ENCODE assay signal across 8 mouse cellular contexts in the genomic region with DNA sequence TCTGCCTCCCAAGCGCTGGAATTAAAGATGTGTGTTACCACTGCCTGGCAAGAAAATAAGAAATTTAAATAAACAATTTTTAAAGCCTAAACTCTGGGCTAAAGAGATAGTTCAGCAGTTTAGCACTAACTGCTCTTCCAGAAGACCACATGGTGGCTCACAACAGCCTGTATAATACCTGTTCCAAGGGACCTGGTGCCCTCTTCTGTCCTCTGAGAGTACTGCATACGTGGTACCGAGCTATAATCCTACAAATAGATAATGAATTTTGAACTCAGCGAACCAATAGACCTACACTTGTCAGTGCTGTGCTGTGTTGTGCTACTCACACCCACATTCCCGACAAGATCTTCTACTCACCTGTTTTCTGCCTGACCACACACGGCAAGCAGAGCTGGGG. TPM values are rescaled to one million over a fixed set of nuclear protein-coding genes. Genes with fewer than 3 reads are reported as not detected.
DNase-seq lines count a peak whose midpoint lies in the region; ATAC-seq and TF ChIP-seq lines count a peak whose summit lies in the region.

No protein-coding gene starts in this region.

- H3K4me2 ChIP-seq in forebrain, embryonic 16.5 days (ENCODE audit: low read length): no peak overlapping the region
- no peak overlapping the region for H3K4me2 ChIP-seq in hindbrain, embryonic 14.5 days (replicated peaks)

- no peak overlapping the region for H3K4me3 ChIP-seq in heart, embryonic 10.5 days
- H3K4me3 ChIP-seq in forebrain, embryonic 16.5 days (replicated peaks; ENCODE audit: low read length): no peak overlapping the region
- no peak overlapping the region for H3K4me3 ChIP-seq in hindbrain, embryonic 14.5 days (replicated peaks; ENCODE audit: low read length)
- H3K4me3 ChIP-seq in left cerebral cortex, adult 2 months: no peak overlapping the region

- no peaks in the 10 kb centered on the region for H3K9me3 ChIP-seq in heart, embryonic 10.5 days
- H3K9me3 ChIP-seq in forebrain, embryonic 16.5 days (ENCODE audit: control insufficient read depth, low read length): no peaks in the 10 kb centered on the region
- no peaks in the 10 kb centered on the region for H3K9me3 ChIP-seq in hindbrain, embryonic 14.5 days (ENCODE audit: control insufficient read depth, low read length)

- H3K27ac ChIP-seq in heart, embryonic 10.5 days: no peak overlapping the region
- H3K27ac ChIP-seq in forebrain, embryonic 16.5 days (ENCODE audit: low read length): no peak overlapping the region
- no peak overlapping the region for H3K27ac ChIP-seq in hindbrain, embryonic 14.5 days
- no peak overlapping the region for H3K27ac ChIP-seq in left cerebral cortex, adult 2 months

- no peaks in the 10 kb centered on the region for H3K27me3 ChIP-seq in heart, embryonic 10.5 days (ENCODE audit: insufficient read depth, poor library complexity, severe bottlenecking)
- H3K27me3 ChIP-seq in forebrain, embryonic 16.5 days (replicated peaks; ENCODE audit: control insufficient read depth, insufficient read depth, low read length): no peaks in the 10 kb centered on the region
- H3K27me3 ChIP-seq in hindbrain, embryonic 14.5 days (ENCODE audit: control insufficient read depth, insufficient read depth, low read length): no peaks in the 10 kb centered on the region

- peak; percentile 93 for TF ChIP-seq CTCF in left cerebral cortex, adult 2 months (IDR thresholded peaks at IDR 0.05)

- H3K9ac ChIP-seq in forebrain, embryonic 16.5 days (replicated peaks; ENCODE audit: low read depth, low read length): no peak overlapping the region
- no peak overlapping the region for H3K9ac ChIP-seq in hindbrain, embryonic 14.5 days

- DNase-seq in heart, adult 11 months: peak; percentile 93
- DNase-seq in heart, embryonic 10.5 days (ENCODE audit: low spot score): no peak
- DNase-seq in hindbrain, embryonic 14.5 days (ENCODE audit: low spot score): peak; percentile 76
- DNase-seq in left cerebral cortex, adult 2 months (ENCODE audit: extremely low spot score in 1 of 2, low spot score in 2 of 2): peak; percentile 56 to 73
- DNase-seq in skeletal muscle tissue, adult 2 months (ENCODE audit: low read depth, low spot score): peak; percentile 70

- WGBS in heart, embryonic 10.5 days: 10% methylated on average over 6 of the region's 6 CpGs
- 15% methylated on average over 6 of the region's 6 CpGs for WGBS in forebrain, embryonic 16.5 days
- 18% methylated on average over 6 of the region's 6 CpGs for WGBS in hindbrain, embryonic 14.5 days

- intact Hi-C loops in left cerebral cortex, adult 2 months (cut with DNase I): loop anchor here (1.0 to 5.0 kb wide), 2 partner anchors 82 to 189 kb away; no protein-coding TSS in a partner anchor

- ATAC-seq in cerebellum, adult (ENCODE audit: insufficient number of reproducible peaks, low FRiP score, low TSS enrichment): peak; percentile 75; the same call in 1 of the 2 replicates
- ATAC-seq in forebrain, embryonic 16.5 days: peak; percentile 73
- peak; percentile 72; the same call in 1 of the 2 replicates for ATAC-seq in hindbrain, embryonic 14.5 days (ENCODE audit: low FRiP score)
- peak; percentile 98 for ATAC-seq in megakaryocyte-erythroid progenitor cell, adult 5-6 weeks (replicated peaks; ENCODE audit: low FRiP score, low TSS enrichment, poor library complexity, severe bottlenecking)

- no peaks in the 10 kb centered on the region for H3K36me3 ChIP-seq in heart, embryonic 10.5 days
- no peaks in the 10 kb centered on the region for H3K36me3 ChIP-seq in forebrain, embryonic 16.5 days (ENCODE audit: control insufficient read depth, insufficient read depth)
- no peaks in the 10 kb centered on the region for H3K36me3 ChIP-seq in hindbrain, embryonic 14.5 days (replicated peaks; ENCODE audit: control insufficient read depth, insufficient read depth)

- H3K4me1 ChIP-seq in heart, embryonic 10.5 days: peaks cover 8% of the 10 kb centered on the region; the same call in 1 of the 2 replicates
- no peaks in the 10 kb centered on the region; the same call in 1 of the 2 replicates for H3K4me1 ChIP-seq in forebrain, embryonic 16.5 days (replicated peaks; ENCODE audit: control insufficient read depth, insufficient read depth, low read length)
- no peaks in the 10 kb centered on the region for H3K4me1 ChIP-seq in hindbrain, embryonic 14.5 days (replicated peaks; ENCODE audit: control insufficient read depth, insufficient read depth, low read length)

RNA-seq across cellular contexts. Expression of a gene that starts 5.8 kb away (rescaled TPM):
- 21.4 and 24.2 TPM in 2 replicates for polyA plus RNA-seq in heart, embryonic 10.5 days (2016; fragmentation: Nextera tagmentation; extraction: Ambion mirVana)
- polyA plus RNA-seq in forebrain, embryonic 16.5 days (2015; fragmentation: Nextera tagmentation; extraction: Ambion mirVana): 139 and 158 TPM in 2 replicates
- 136 and 137 TPM in 2 replicates for polyA plus RNA-seq in hindbrain, embryonic 14.5 days (2014; fragmentation: Nextera tagmentation; extraction: Ambion mirVana)
- total RNA-seq in left cerebral cortex, adult 2 months (2021): 100 to 1,000 TPM; 122 to 130 TPM
- total RNA-seq in megakaryocyte-erythroid progenitor cell, adult 5-6 weeks (2014; fragmentation: Nextera tagmentation): 3.1 and 5.0 TPM in 2 replicates
- total RNA-seq in megakaryocyte-erythroid progenitor cell, adult 5-6 weeks (2017): 1.4 TPM in 1 of 2 replicates, not detected in the other

RNA-seq across cellular contexts. Expression of a gene that starts 12.2 kb away (rescaled TPM):
- 15.3 and 16.1 TPM in 2 replicates for polyA plus RNA-seq in heart, embryonic 10.5 days (2016; fragmentation: Nextera tagmentation; extraction: Ambion mirVana)
- 22.3 and 23.8 TPM in 2 replicates for polyA plus RNA-seq in forebrain, embryonic 16.5 days (2015; fragmentation: Nextera tagmentation; extraction: Ambion mirVana)
- polyA plus RNA-seq in hindbrain, embryonic 14.5 days (2014; fragmentation: Nextera tagmentation; extraction: Ambion mirVana): 18.6 and 24.4 TPM in 2 replicates
- 10 to 100 TPM; 32.1 to 38.0 TPM for total RNA-seq in left cerebral cortex, adult 2 months (2021)
- 0.28 TPM in 1 of 2 replicates, not detected in the other for total RNA-seq in megakaryocyte-erythroid progenitor cell, adult 5-6 weeks (2014; fragmentation: Nextera tagmentation)
- 0.23 TPM in 1 of 2 replicates, not detected in the other for total RNA-seq in megakaryocyte-erythroid progenitor cell, adult 5-6 weeks (2017)

RNA-seq across cellular contexts. Expression of a gene that starts 20.7 kb away (rescaled TPM):
- 128 and 197 TPM in 2 replicates for polyA plus RNA-seq in heart, embryonic 10.5 days (2016; fragmentation: Nextera tagmentation; extraction: Ambion mirVana)
- polyA plus RNA-seq in forebrain, embryonic 16.5 days (2015; fragmentation: Nextera tagmentation; extraction: Ambion mirVana): 56.3 and 57.9 TPM in 2 replicates
- polyA plus RNA-seq in hindbrain, embryonic 14.5 days (2014; fragmentation: Nextera tagmentation; extraction: Ambion mirVana): 76.7 and 83.0 TPM in 2 replicates
- total RNA-seq in left cerebral cortex, adult 2 months (2021): 10 to 100 TPM; 77.4 to 77.5 TPM
- 10.2 and 12.9 TPM in 2 replicates for total RNA-seq in megakaryocyte-erythroid progenitor cell, adult 5-6 weeks (2014; fragmentation: Nextera tagmentation)
- 4.6 and 5.1 TPM in 2 replicates for total RNA-seq in megakaryocyte-erythroid progenitor cell, adult 5-6 weeks (2017)

RNA-seq across cellular contexts. Expression of a gene that starts 21.5 kb away (rescaled TPM):
- 277 and 285 TPM in 2 replicates for polyA plus RNA-seq in heart, embryonic 10.5 days (2016; fragmentation: Nextera tagmentation; extraction: Ambion mirVana)
- polyA plus RNA-seq in forebrain, embryonic 16.5 days (2015; fragmentation: Nextera tagmentation; extraction: Ambion mirVana): 282 and 351 TPM in 2 replicates
- 206 and 214 TPM in 2 replicates for polyA plus RNA-seq in hindbrain, embryonic 14.5 days (2014; fragmentation: Nextera tagmentation; extraction: Ambion mirVana)
- total RNA-seq in left cerebral cortex, adult 2 months (2021): 100 to 1,000 TPM; 154 to 159 TPM
- total RNA-seq in megakaryocyte-erythroid progenitor cell, adult 5-6 weeks (2014; fragmentation: Nextera tagmentation): 148 and 275 TPM in 2 replicates
- total RNA-seq in megakaryocyte-erythroid progenitor cell, adult 5-6 weeks (2017): 249 and 303 TPM in 2 replicates

RNA-seq across cellular contexts. Expression of a gene that starts 21.6 kb away (rescaled TPM):
- 28.2 and 30.3 TPM in 2 replicates for polyA plus RNA-seq in heart, embryonic 10.5 days (2016; fragmentation: Nextera tagmentation; extraction: Ambion mirVana)
- 34.3 and 37.6 TPM in 2 replicates for polyA plus RNA-seq in forebrain, embryonic 16.5 days (2015; fragmentation: Nextera tagmentation; extraction: Ambion mirVana)
- polyA plus RNA-seq in hindbrain, embryonic 14.5 days (2014; fragmentation: Nextera tagmentation; extraction: Ambion mirVana): 49.5 and 59.9 TPM in 2 replicates
- 10 to 100 TPM; 29.3 to 35.4 TPM for total RNA-seq in left cerebral cortex, adult 2 months (2021)
- total RNA-seq in megakaryocyte-erythroid progenitor cell, adult 5-6 weeks (2014; fragmentation: Nextera tagmentation): 2.8 and 8.2 TPM in 2 replicates
- 1.4 and 4.3 TPM in 2 replicates for total RNA-seq in megakaryocyte-erythroid progenitor cell, adult 5-6 weeks (2017)
